Mouse (Mus musculus) embryonic facial prominence, embryonic 14.5 days (tissue): ENCODE results near the gene Ttll4. TPM values are rescaled to one million over a fixed set of nuclear protein-coding genes. Genes with fewer than 3 reads are reported as not detected.
A peak's percentile ranks its signal among the peaks of the same experiment; 100 is the strongest.

Source experiments
- ATAC-seq: fragments of 200-750 bp; cut with Nextera tagmentation; 2 replicates; pipeline ENCODE4 v1.8.0; 2017; ENCODE audit warnings: low read depth, moderate number of reproducible peaks, moderate TSS enrichment
- DNase-seq: peaks from one replicate; pipeline ENCODE4 v3.0.0-alpha.2; 2015; ENCODE audit warnings: low spot score
- H3K27ac ChIP-seq: fragments of 300-500 bp; sonication (generic); replicated peaks from 2 replicates; pipeline ENCODE4 v1.5.1; 2014; ENCODE audit warnings: low read depth, mild to moderate bottlenecking, low read length, moderate library complexity
- H3K27me3 ChIP-seq: fragments of 300-500 bp; sonication (generic); replicated peaks from 2 replicates; pipeline ENCODE4 v1.6.1; 2014; ENCODE audit warnings: low read length; ENCODE audit not compliant: control insufficient read depth, insufficient read depth
- H3K36me3 ChIP-seq: fragments of 300-500 bp; sonication (generic); 2 replicates; pipeline ENCODE4 v1.6.1; 2014; ENCODE audit warnings: low read length, mixed read lengths; ENCODE audit not compliant: control insufficient read depth, insufficient read depth
- H3K4me1 ChIP-seq: fragments of 300-500 bp; sonication (generic); 2 replicates; pipeline ENCODE4 v1.6.1; 2014; ENCODE audit warnings: antibody characterized with exemption, low read length; ENCODE audit not compliant: control insufficient read depth, insufficient read depth
- H3K4me2 ChIP-seq: fragments of 300-500 bp; sonication (generic); 2 replicates; pipeline ENCODE4 v1.6.1; 2014; ENCODE audit warnings: low read depth, mild to moderate bottlenecking, low read length, moderate library complexity, mixed read lengths
- H3K4me3 ChIP-seq: fragments of 300-500 bp; sonication (generic); 2 replicates; pipeline ENCODE4 v1.5.1; 2014; ENCODE audit warnings: low read depth, mild to moderate bottlenecking, low read length
- H3K9ac ChIP-seq: fragments of 300-500 bp; sonication (generic); 2 replicates; pipeline ENCODE4 v1.6.1; 2014; ENCODE audit warnings: low read depth, mild to moderate bottlenecking, low read length, moderate library complexity, mixed read lengths
- H3K9me3 ChIP-seq: fragments of 300-500 bp; sonication (generic); 2 replicates; pipeline ENCODE4 v1.6.1; 2016; ENCODE audit warnings: low read length; ENCODE audit not compliant: control insufficient read depth
- WGBS: fragments of 180-500 bp; shearing (Covaris S2); extraction: QIAGEN DNeasy Blood & Tissue Kit; methylation state at CpG from one replicate; pipeline ENCODE4 v1.1.7; 2014; 5-methylcytosine and 5-hydroxymethylcytosine counted together
- polyA plus RNA-seq: library from polyadenylated mRNA; unstranded; fragments of >200 nt; fragmentation: Nextera tagmentation; extraction: Ambion mirVana; gene quantifications from 2 replicates; pipeline ENCODE4 v1.2.1, GENCODE M21; 2014

Ttll4 gene
- polyA plus RNA-seq, 1 experiment from 2014 or later, result 18.2 TPM

DNA sequence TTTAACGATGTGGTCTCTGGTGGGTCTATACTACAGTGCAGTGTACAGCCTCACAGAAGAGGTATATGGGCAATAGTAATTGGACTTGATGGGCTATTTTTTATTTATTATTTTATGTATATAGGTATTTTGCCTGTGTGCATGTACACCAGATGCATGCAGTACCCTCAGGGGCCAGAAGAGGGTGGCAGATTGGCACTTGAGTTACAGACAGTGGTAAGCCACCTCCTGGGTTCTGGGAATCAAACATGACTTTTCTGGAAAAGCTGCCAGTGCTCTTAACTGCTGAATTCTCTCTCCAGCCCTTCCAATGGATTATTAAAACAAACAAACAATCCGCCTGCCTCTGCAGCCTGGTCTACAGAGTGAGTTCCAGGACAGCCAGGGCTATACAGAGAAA, 62.2 kb downstream of the Ttll4 start:
- H3K9ac ChIP-seq, result no peak overlapping the region
- H3K27me3 ChIP-seq, result no peaks in the 10 kb centered on the region
- no peaks in the 10 kb centered on the region for H3K36me3 ChIP-seq
- H3K27ac ChIP-seq, result no peak overlapping the region
- DNase-seq (no peak), ATAC-seq (no peak)
- no peak overlapping the region for H3K4me2 ChIP-seq
- H3K4me3 ChIP-seq, result no peak overlapping the region
- H3K4me1 ChIP-seq, result no peaks in the 10 kb centered on the region
- no peaks in the 10 kb centered on the region for H3K9me3 ChIP-seq
- WGBS, result 76% methylated on average over 2 of the region's 2 CpGs

GRCm38 (mm10) chr1:74726114-74726513, 64.6 kb downstream of the Ttll4 start:
- no peaks in the 10 kb centered on the region for H3K36me3 ChIP-seq
- no peak overlapping the region for H3K4me3 ChIP-seq
- ATAC-seq (no peak), DNase-seq (no peak)
- no peak overlapping the region for H3K27ac ChIP-seq
- no peak overlapping the region for H3K9ac ChIP-seq
- no peaks in the 10 kb centered on the region for H3K4me1 ChIP-seq
- no peaks in the 10 kb centered on the region for H3K27me3 ChIP-seq
- no peak overlapping the region for H3K4me2 ChIP-seq
- H3K9me3 ChIP-seq, result no peaks in the 10 kb centered on the region
- 62% methylated on average over 5 of the region's 5 CpGs for WGBS

GRCm38 (mm10) chr1:74726674-74727073, 65.1 kb downstream of the Ttll4 start:
- H3K4me1 ChIP-seq, result no peaks in the 10 kb centered on the region
- no peak for ATAC-seq
- no peak overlapping the region for H3K4me3 ChIP-seq
- H3K9me3 ChIP-seq, result no peaks in the 10 kb centered on the region
- WGBS, result 61% methylated on average over 5 of the region's 5 CpGs
- no peak overlapping the region for H3K4me2 ChIP-seq
- H3K27me3 ChIP-seq, result no peaks in the 10 kb centered on the region
- no peak overlapping the region for H3K27ac ChIP-seq
- DNase-seq, result no peak
- no peak overlapping the region for H3K9ac ChIP-seq
- H3K36me3 ChIP-seq, result no peaks in the 10 kb centered on the region

DNA sequence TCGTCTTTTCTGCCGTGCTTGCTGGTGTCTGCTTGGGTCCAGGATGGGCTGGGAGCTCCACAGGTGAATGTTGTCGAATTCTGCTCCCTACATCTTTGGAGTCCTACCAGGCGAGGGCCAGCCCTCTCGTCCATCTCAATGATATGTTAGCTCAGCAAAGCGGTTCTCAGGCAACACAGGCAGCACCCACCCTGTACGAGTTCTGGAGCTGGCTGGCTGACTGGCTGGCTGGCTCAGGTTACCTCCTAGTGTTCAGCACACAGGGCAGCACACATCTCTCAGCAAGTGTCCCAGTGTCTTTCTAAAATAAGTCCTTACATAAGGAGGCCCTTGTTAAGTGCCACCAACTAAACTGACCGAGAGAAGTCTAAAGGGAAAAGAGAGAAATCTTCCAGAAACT, 66.9 kb downstream of the Ttll4 start:
- DNase-seq (no peak), ATAC-seq (no peak)
- Histone ChIP-seq H3K36me3 (no peaks in the 10 kb centered on the region), H3K9ac (no peak overlapping the region), H3K4me2 (no peak overlapping the region), H3K27me3 (no peaks in the 10 kb centered on the region), H3K4me3 (no peak overlapping the region), H3K9me3 (no peaks in the 10 kb centered on the region), H3K4me1 (no peaks in the 10 kb centered on the region), H3K27ac (no peak overlapping the region)
- WGBS, result 57% methylated on average over 8 of the region's 8 CpGs

GRCm38 (mm10) chr1:74736977-74737376, 75.4 kb downstream of the Ttll4 start:
- H3K9me3 ChIP-seq, result no peaks in the 10 kb centered on the region
- H3K27me3 ChIP-seq, result no peaks in the 10 kb centered on the region
- no peak overlapping the region for H3K27ac ChIP-seq
- ATAC-seq (no peak), DNase-seq (no peak)
- H3K4me1 ChIP-seq, result no peaks in the 10 kb centered on the region
- 88% methylated on average over 12 of the region's 12 CpGs for WGBS
- H3K36me3 ChIP-seq, result no peaks in the 10 kb centered on the region
- no peak overlapping the region for H3K4me2 ChIP-seq
- H3K4me3 ChIP-seq, result no peak overlapping the region
- H3K9ac ChIP-seq, result no peak overlapping the region

DNA sequence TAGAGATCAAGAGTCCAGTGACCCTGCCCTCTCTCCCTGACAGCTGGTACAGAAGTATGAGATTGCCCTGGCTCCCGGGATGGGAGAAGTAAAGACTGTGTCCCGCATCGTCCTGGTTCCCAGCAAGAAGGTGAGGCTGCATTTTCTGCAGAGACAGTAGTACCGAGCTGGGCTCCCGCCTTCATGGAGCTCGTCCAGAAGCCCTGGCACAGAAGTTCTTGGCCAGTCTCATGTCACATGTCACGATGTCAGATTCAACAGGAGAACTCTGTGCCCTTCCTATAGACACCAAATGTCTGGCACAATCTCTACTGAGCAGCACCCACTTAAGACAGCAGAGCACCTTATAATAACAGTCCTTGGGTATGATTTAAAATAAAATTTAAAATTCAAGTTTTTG, 76.0 kb downstream of the Ttll4 start:
- Histone ChIP-seq H3K36me3 (no peaks in the 10 kb centered on the region), H3K27ac (no peak overlapping the region), H3K4me2 (no peak overlapping the region), H3K9me3 (no peaks in the 10 kb centered on the region), H3K27me3 (no peaks in the 10 kb centered on the region), H3K4me3 (no peak overlapping the region), H3K4me1 (no peaks in the 10 kb centered on the region), H3K9ac (no peak overlapping the region)
- no peak for ATAC-seq
- DNase-seq, result no peak
- WGBS, result 81% methylated on average over 7 of the region's 7 CpGs

GRCm38 (mm10) chr1:74740846-74741245, 79.3 kb downstream of the Ttll4 start:
- no peak overlapping the region for H3K9ac ChIP-seq
- H3K4me2 ChIP-seq, result no peak overlapping the region
- ATAC-seq, result no peak
- no peaks in the 10 kb centered on the region for H3K36me3 ChIP-seq
- no peaks in the 10 kb centered on the region for H3K4me1 ChIP-seq
- no peaks in the 10 kb centered on the region for H3K9me3 ChIP-seq
- no peak overlapping the region for H3K4me3 ChIP-seq
- no peak overlapping the region for H3K27ac ChIP-seq
- WGBS, result 92% methylated on average over 6 of the region's 7 CpGs
- no peak for DNase-seq
- no peaks in the 10 kb centered on the region for H3K27me3 ChIP-seq

- H3K9me3 ChIP-seq, result no peaks in the 10 kb centered on the region
- DNase-seq (no peak), ATAC-seq (0 out of 2 replicates have a peak, but pooled peaks have one; percentile 34)
- no peak overlapping the region for H3K4me2 ChIP-seq
- H3K4me1 ChIP-seq, result peaks cover 10% of the 10 kb centered on the region
- H3K27ac ChIP-seq, result no peak overlapping the region
- no peak overlapping the region for H3K4me3 ChIP-seq
- 64% methylated on average over 5 of the region's 5 CpGs for WGBS
- H3K9ac ChIP-seq, result no peak overlapping the region
- no peaks in the 10 kb centered on the region for H3K27me3 ChIP-seq
- H3K36me3 ChIP-seq, result no peaks in the 10 kb centered on the region
These were observed 85.8 kb downstream of the Ttll4 start for GRCm38 (mm10) chr1:74747335-74747734.

GRCm38 (mm10) chr1:74748643-74749271, 87.2 kb downstream of the Ttll4 start, which contains the start of gene Prkag3:
Gene Prkag3, minus strand, starts transcription at chr1:74749221.
- H3K4me1 ChIP-seq, result peaks cover 10% of the 10 kb centered on the region
- H3K9me3 ChIP-seq, result no peaks in the 10 kb centered on the region
- peak within 1 kb of the TSS; percentile 42; the same call in 1 of the 2 replicates for H3K9ac ChIP-seq
- H3K36me3 ChIP-seq, result no peaks in the 10 kb centered on the region
- 9% methylated on average over 30 of the region's 30 CpGs for WGBS
- ATAC-seq (peak; percentile 88), DNase-seq (peak; percentile 78)
- peak within 1 kb of the TSS; percentile 28 for H3K4me3 ChIP-seq
- peak within 1 kb of the TSS; percentile 52 for H3K4me2 ChIP-seq
- no peaks in the 10 kb centered on the region for H3K27me3 ChIP-seq
- H3K27ac ChIP-seq, result no peak within 1 kb of the TSS
